Mouse (Mus musculus) megakaryocyte, embryonic 14.5 days (primary cell): ENCODE measurements around the gene Tnpo1. TPM values are rescaled to one million over a fixed set of nuclear protein-coding genes. Genes with fewer than 3 reads are reported as not detected.

Source experiments
- H3K27me3 ChIP-seq: replicated peaks from 2 replicates; pipeline ENCODE3; 2012; ENCODE audit warnings: inconsistent platforms
- H3K36me3 ChIP-seq: replicated peaks from 2 replicates; pipeline ENCODE3; 2012; ENCODE audit warnings: low read length, inconsistent platforms, mixed read lengths
- H3K4me1 ChIP-seq: 2 replicates; pipeline ENCODE4 v1.6.1; 2012; ENCODE audit warnings: inconsistent platforms
- H3K4me3 ChIP-seq: replicated peaks from 2 replicates; pipeline ENCODE3; 2012; ENCODE audit warnings: moderate library complexity, mild to moderate bottlenecking, inconsistent platforms
- H3K9me3 ChIP-seq: 2 replicates; pipeline ENCODE4 v1.6.1; 2012; ENCODE audit warnings: inconsistent platforms
- FLI1 ChIP-seq: IDR thresholded peaks from 2 replicates; pipeline ENCODE4 v1.6.1; 2012; ENCODE audit warnings: low read length, inconsistent platforms, mixed read lengths
- GATA1 ChIP-seq: IDR thresholded peaks from 3 replicates; pipeline ENCODE4 v1.6.1; 2012; ENCODE audit warnings: mixed read lengths, low read length, inconsistent platforms, borderline replicate concordance
- polyA plus RNA-seq: library from polyadenylated mRNA; stranded (reverse); fragments of >175 nt; gene quantifications from 2 replicates; pipeline ENCODE4 v1.2.3, GENCODE M21; 2012; ENCODE audit warnings: low replicate concordance; ENCODE audit not compliant: insufficient read depth

The Tnpo1 gene
- polyA plus RNA-seq, 1 experiment = 2.3 TPM

- TF ChIP-seq GATA1 (no peak), FLI1 (no peak)
- no peak overlapping the region for H3K4me3 ChIP-seq
- peaks cover 20% of the 10 kb centered on the region for H3K4me1 ChIP-seq
- H3K27me3 ChIP-seq = no peaks in the 10 kb centered on the region
- no peaks in the 10 kb centered on the region for H3K9me3 ChIP-seq
- peaks cover 51% of the 10 kb centered on the region for H3K36me3 ChIP-seq
Measured at GRCm38 (mm10) chr13:98792864-98793263, 133.3 kb downstream of the Tnpo1 start.

GRCm38 (mm10) chr13:98791693-98792092, 134.5 kb downstream of the Tnpo1 start:
- no peak overlapping the region for H3K4me3 ChIP-seq
- H3K9me3 ChIP-seq = no peaks in the 10 kb centered on the region
- H3K4me1 ChIP-seq = peaks cover 30% of the 10 kb centered on the region
- no peaks in the 10 kb centered on the region for H3K27me3 ChIP-seq
- H3K36me3 ChIP-seq = peaks cover 51% of the 10 kb centered on the region
- no peak for TF ChIP-seq FLI1
- no peak for TF ChIP-seq GATA1

Other genes starting within 250 kb of the Tnpo1 start
- gene Tmem171, start 231.6 kb downstream of the Tnpo1 start, polyA plus RNA-seq = not detected in 2 replicates
- gene Fcho2, start 110.9 kb downstream of the Tnpo1 start, polyA plus RNA-seq = 0.39 TPM in 1 of 2 replicates, not detected in the other
- not detected in 2 replicates for gene 1700024P04Rik, start 58.2 kb upstream of the Tnpo1 start, polyA plus RNA-seq